Mouse (Mus musculus): ENCODE data around the gene Hoxa2. TPM values are rescaled to one million over a fixed set of nuclear protein-coding genes. Genes with fewer than 3 reads are reported as not detected.

The Hoxa2 gene
- polyA plus RNA-seq, 2 experiments = 1.0 to 3.1 TPM

- TF ChIP-seq POLR2A (IDR thresholded peaks at IDR 0.05; ENCODE audit: borderline replicate concordance, extremely low read depth, insufficient read depth, insufficient read length) = no peak
- ATAC-seq (ENCODE audit: low FRiP score, low read depth) (no peak), DNase-seq (ENCODE audit: low spot score) (no peak)
- Histone ChIP-seq H3K36me3 (ENCODE audit: control insufficient read depth, insufficient read depth, low read length) (peaks cover 17% of the 10 kb centered on the region), H3K4me3 (replicated peaks; ENCODE audit: low read length) (no peak overlapping the region), H3K4me1 (ENCODE audit: control insufficient read depth, insufficient read depth, low read length) (peaks cover 24% of the 10 kb centered on the region), H3K9ac (ENCODE audit: low read depth, low read length, severe bottlenecking) (no peak overlapping the region), H3K4me2 (replicated peaks; ENCODE audit: low read depth, low read length, severe bottlenecking) (no peak overlapping the region), H3K27ac (replicated peaks; ENCODE audit: low read depth, low read length) (no peak overlapping the region), H3K9me3 (ENCODE audit: control insufficient read depth, low read length) (no peaks in the 10 kb centered on the region), H3K27me3 (ENCODE audit: control insufficient read depth, insufficient read depth, low read length) (peaks cover 46% of the 10 kb centered on the region)
- WGBS = 36% methylated on average over 10 of the region's 10 CpGs
These were observed 18.9 kb upstream of the Hoxa2 start for GRCm38 (mm10) chr6:52183311-52184080.

GRCm38 (mm10) chr6:52182793-52183192, 18.2 kb upstream of the Hoxa2 start:
- ATAC-seq (ENCODE audit: low FRiP score, low read depth) = no peak

DNA sequence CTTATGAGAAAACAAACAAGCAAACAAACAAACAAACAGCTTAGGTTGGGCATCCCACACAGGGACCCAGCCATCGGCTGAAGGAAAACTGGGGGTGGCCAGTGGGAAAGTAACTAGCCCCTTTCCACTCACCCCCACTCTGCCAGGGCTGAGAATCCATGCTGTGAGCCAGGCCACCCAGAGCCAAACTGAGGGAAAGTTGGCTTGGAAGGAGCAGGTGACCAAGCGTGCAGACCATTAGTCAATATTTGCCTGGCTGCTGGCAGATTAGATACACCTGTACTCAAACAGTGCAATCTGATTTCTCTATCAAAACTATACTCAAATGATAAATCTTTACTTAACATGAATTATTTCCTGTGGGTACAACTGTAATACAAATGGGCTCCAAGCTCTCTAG, 17.4 kb upstream of the Hoxa2 start:
- 47% methylated on average over 2 of the region's 2 CpGs for WGBS
- Histone ChIP-seq H3K27me3 (ENCODE audit: control insufficient read depth, insufficient read depth, low read length) (peaks cover 56% of the 10 kb centered on the region), H3K27ac (replicated peaks; ENCODE audit: low read depth, low read length) (no peak overlapping the region)

More at GRCm38 (mm10) chr6:52182793-52183192, 18.2 kb upstream of the Hoxa2 start:
- H3K27me3 ChIP-seq (ENCODE audit: control insufficient read depth, insufficient read depth, low read length) = peaks cover 53% of the 10 kb centered on the region
- DNase-seq (ENCODE audit: low spot score) = no peak
- peaks cover 25% of the 10 kb centered on the region for H3K4me1 ChIP-seq (ENCODE audit: control insufficient read depth, insufficient read depth, low read length)
- 58% methylated on average over 1 of the region's 1 CpGs for WGBS
- H3K4me3 ChIP-seq (replicated peaks; ENCODE audit: low read length) = no peak overlapping the region
- no peak overlapping the region for H3K27ac ChIP-seq (replicated peaks; ENCODE audit: low read depth, low read length)
- H3K4me2 ChIP-seq (replicated peaks; ENCODE audit: low read depth, low read length, severe bottlenecking) = no peak overlapping the region
- peaks cover 17% of the 10 kb centered on the region for H3K36me3 ChIP-seq (ENCODE audit: control insufficient read depth, insufficient read depth, low read length)
- H3K9ac ChIP-seq (ENCODE audit: low read depth, low read length, severe bottlenecking) = no peak overlapping the region
- no peak for TF ChIP-seq POLR2A (IDR thresholded peaks at IDR 0.05; ENCODE audit: borderline replicate concordance, extremely low read depth, insufficient read depth, insufficient read length)
- H3K9me3 ChIP-seq (ENCODE audit: control insufficient read depth, low read length) = no peaks in the 10 kb centered on the region

GRCm38 (mm10) chr6:52180726-52181125, 16.1 kb upstream of the Hoxa2 start:
- Histone ChIP-seq H3K9ac (ENCODE audit: low read depth, low read length, severe bottlenecking) (no peak overlapping the region), H3K9me3 (ENCODE audit: control insufficient read depth, low read length) (no peaks in the 10 kb centered on the region), H3K27ac (replicated peaks; ENCODE audit: low read depth, low read length) (no peak overlapping the region), H3K4me3 (replicated peaks; ENCODE audit: low read length) (no peak overlapping the region), H3K4me1 (ENCODE audit: control insufficient read depth, insufficient read depth, low read length) (peaks cover 40% of the 10 kb centered on the region), H3K36me3 (ENCODE audit: control insufficient read depth, insufficient read depth, low read length) (peaks cover 17% of the 10 kb centered on the region), H3K4me2 (replicated peaks; ENCODE audit: low read depth, low read length, severe bottlenecking) (no peak overlapping the region), H3K27me3 (ENCODE audit: control insufficient read depth, insufficient read depth, low read length) (peaks cover 54% of the 10 kb centered on the region)
- DNase-seq (ENCODE audit: low spot score) (no peak), ATAC-seq (ENCODE audit: low FRiP score, low read depth) (no peak)
- 55% methylated on average over 3 of the region's 3 CpGs for WGBS
- TF ChIP-seq POLR2A (IDR thresholded peaks at IDR 0.05; ENCODE audit: borderline replicate concordance, extremely low read depth, insufficient read depth, insufficient read length) = no peak

More for the DNA sequence above, 17.4 kb upstream of the Hoxa2 start:
- Histone ChIP-seq H3K9ac (ENCODE audit: low read depth, low read length, severe bottlenecking) (no peak overlapping the region), H3K4me1 (ENCODE audit: control insufficient read depth, insufficient read depth, low read length) (peaks cover 32% of the 10 kb centered on the region), H3K4me2 (replicated peaks; ENCODE audit: low read depth, low read length, severe bottlenecking) (no peak overlapping the region), H3K36me3 (ENCODE audit: control insufficient read depth, insufficient read depth, low read length) (peaks cover 17% of the 10 kb centered on the region), H3K9me3 (ENCODE audit: control insufficient read depth, low read length) (no peaks in the 10 kb centered on the region), H3K4me3 (replicated peaks; ENCODE audit: low read length) (no peak overlapping the region)
- TF ChIP-seq POLR2A (IDR thresholded peaks at IDR 0.05; ENCODE audit: borderline replicate concordance, extremely low read depth, insufficient read depth, insufficient read length) = no peak
- ATAC-seq (ENCODE audit: low FRiP score, low read depth) (no peak), DNase-seq (ENCODE audit: low spot score) (no peak)

- H3K4me1 ChIP-seq (ENCODE audit: control insufficient read depth, insufficient read depth, low read length) = peaks cover 41% of the 10 kb centered on the region
- H3K9ac ChIP-seq (ENCODE audit: low read depth, low read length, severe bottlenecking) = no peak overlapping the region
- H3K9me3 ChIP-seq (ENCODE audit: control insufficient read depth, low read length) = no peaks in the 10 kb centered on the region
- no peak for TF ChIP-seq POLR2A (IDR thresholded peaks at IDR 0.05; ENCODE audit: borderline replicate concordance, extremely low read depth, insufficient read depth, insufficient read length)
- peaks cover 54% of the 10 kb centered on the region for H3K27me3 ChIP-seq (ENCODE audit: control insufficient read depth, insufficient read depth, low read length)
- peaks cover 17% of the 10 kb centered on the region for H3K36me3 ChIP-seq (ENCODE audit: control insufficient read depth, insufficient read depth, low read length)
- no peak overlapping the region for H3K27ac ChIP-seq (replicated peaks; ENCODE audit: low read depth, low read length)
- H3K4me3 ChIP-seq (replicated peaks; ENCODE audit: low read length) = no peak overlapping the region
- H3K4me2 ChIP-seq (replicated peaks; ENCODE audit: low read depth, low read length, severe bottlenecking) = 0 out of 2 replicates have a peak overlapping the region, but pooled peaks have one; percentile 0
- ATAC-seq (ENCODE audit: low FRiP score, low read depth) (no peak), DNase-seq (ENCODE audit: low spot score) (no peak)
- WGBS = 37% methylated on average over 11 of the region's 11 CpGs
These were observed 15.6 kb upstream of the Hoxa2 start for GRCm38 (mm10) chr6:52180213-52180710.

Data from limb, embryonic 14.5 days (tissue).